Comparison of ENCODE assay signal across 19 mouse cellular contexts in the genomic region with DNA sequence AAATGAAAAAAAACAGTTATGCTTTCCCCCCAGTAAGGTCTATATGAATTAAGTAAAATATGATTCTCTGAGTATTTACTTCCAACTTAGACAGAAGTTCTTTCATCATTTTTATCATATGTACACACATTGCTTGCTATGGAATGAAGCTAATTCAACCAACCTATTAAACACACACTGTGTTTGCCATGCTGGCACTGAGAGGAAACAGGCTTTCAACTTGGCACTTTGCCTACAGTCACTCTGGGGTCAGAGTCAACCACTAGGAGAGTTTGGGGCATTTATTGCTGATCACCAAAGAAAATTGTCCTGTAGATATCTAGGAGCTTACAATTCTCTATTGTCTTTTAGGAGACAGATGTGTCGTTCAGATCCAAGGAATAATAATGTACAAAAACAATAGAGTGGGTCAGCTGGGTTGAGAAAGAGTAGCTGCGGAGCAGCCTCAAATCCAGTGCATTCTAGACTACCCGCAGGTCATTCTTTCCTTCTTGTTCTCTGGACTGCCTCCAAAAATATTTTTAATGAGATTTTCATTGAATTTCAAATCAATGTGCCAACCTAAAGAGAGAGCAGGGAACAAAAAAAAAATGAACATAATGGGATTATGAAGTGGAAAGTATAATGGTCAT.
DNase-seq lines count a peak whose midpoint lies in the region; ATAC-seq lines count a peak whose summit lies in the region.
"Had no signal": no experiment of that assay in that cellular context is flagged by ENCODE, and none has a peak within 500 bp of the region (broad histone marks: within the 10 kb centered on the region; RNA-seq: fewer than 3 reads in every experiment).

No protein-coding gene starts in this region.

- no peak overlapping the region for H3K4me2 ChIP-seq in stomach, embryonic 15.5 days
- H3K4me2 ChIP-seq: embryonic facial prominence, embryonic 13.5 days; heart, embryonic 15.5 days; liver, embryonic 13.5 days had no signal

- peak; percentile 46 to 58 for DNase-seq in cerebellum, postnatal 14 days
- no peak for DNase-seq in cerebellum, adult 11 months
- DNase-seq in kidney, adult 9 months: peak; percentile 20
- no peak for DNase-seq in kidney, postnatal 4 days
- peak; percentile 2 for DNase-seq in lung, postnatal 36 days
- DNase-seq in lung, postnatal 4 days: no peak
- DNase-seq in right cerebral cortex, postnatal 4 days: no peak
- DNase-seq: adrenal gland, adult 2 months; cerebellum, adult 18-20 months; gastrocnemius, postnatal 14 days; heart, adult 2 months; liver, embryonic 13.5 days; thymus, postnatal 4 days had no signal

- no peak overlapping the region for H3K9ac ChIP-seq in stomach, embryonic 15.5 days
- H3K9ac ChIP-seq: embryonic facial prominence, embryonic 13.5 days; heart, embryonic 15.5 days; liver, embryonic 13.5 days had no signal

- no peaks in the 10 kb centered on the region for H3K9me3 ChIP-seq in stomach, embryonic 15.5 days
- H3K9me3 ChIP-seq: embryonic facial prominence, embryonic 13.5 days; heart, embryonic 15.5 days; limb, embryonic 10.5 days; liver, embryonic 13.5 days had no signal

- WGBS in stomach, embryonic 15.5 days: 65% methylated on average over 3 of the region's 3 CpGs

- ATAC-seq in stomach, embryonic 15.5 days (ENCODE audit: insufficient read depth, low FRiP score, low read depth): peak; percentile 70

- H3K36me3 ChIP-seq in stomach, embryonic 15.5 days: no peaks in the 10 kb centered on the region
- H3K36me3 ChIP-seq: embryonic facial prominence, embryonic 13.5 days; heart, embryonic 15.5 days; limb, embryonic 10.5 days; liver, embryonic 13.5 days had no signal

- no peak overlapping the region for H3K27ac ChIP-seq in stomach, embryonic 15.5 days
- H3K27ac ChIP-seq: embryonic facial prominence, embryonic 13.5 days; heart, adult 2 months; heart, embryonic 15.5 days; layer of hippocampus, adult 2 months; limb, embryonic 10.5 days; liver, embryonic 13.5 days had no signal

- no peaks in the 10 kb centered on the region for H3K4me1 ChIP-seq in stomach, embryonic 15.5 days
- H3K4me1 ChIP-seq: embryonic facial prominence, embryonic 13.5 days; heart, embryonic 15.5 days; limb, embryonic 10.5 days; liver, embryonic 13.5 days had no signal

- no peaks in the 10 kb centered on the region for H3K27me3 ChIP-seq in stomach, embryonic 15.5 days (replicated peaks)
- H3K27me3 ChIP-seq: CH12.LX; embryonic facial prominence, embryonic 13.5 days; heart, embryonic 15.5 days; liver, embryonic 13.5 days had no signal

- no peak overlapping the region for H3K4me3 ChIP-seq in stomach, embryonic 15.5 days (replicated peaks)
- H3K4me3 ChIP-seq: embryonic facial prominence, embryonic 13.5 days; heart, adult 2 months; heart, embryonic 15.5 days; layer of hippocampus, adult 2 months; limb, embryonic 10.5 days; liver, embryonic 13.5 days had no signal

Comparison
In these comparisons a context has a peak if more than half of its experiments do, and no peak if none do; other contexts are left out.
1. DNase-seq: peak in cerebellum, postnatal 14 days (2 of 2), kidney, adult 9 months (single experiment) and lung, postnatal 36 days (single experiment); none in cerebellum, adult 11 months (single experiment), kidney, postnatal 4 days (0 of 2), lung, postnatal 4 days (0 of 2) and right cerebral cortex, postnatal 4 days (single experiment).